Mouse (Mus musculus) cortical plate, adult 2 months (tissue): Measurements from ENCODE around the gene Noxa1.

Experiments
- CTCF ChIP-seq: fragments of 200-500 bp; IDR thresholded peaks from 2 replicates; pipeline ENCODE4 v1.5.1; 2011; ENCODE audit warnings: mild to moderate bottlenecking, control low read depth, low read length; ENCODE audit not compliant: insufficient read depth; ENCODE audit errors: extremely low read depth
- POLR2A ChIP-seq: fragments of 200-500 bp; IDR thresholded peaks from 2 replicates; pipeline ENCODE4 v1.6.1; 2011; ENCODE audit warnings: mild to moderate bottlenecking, low read length, control low read depth; ENCODE audit not compliant: insufficient read depth; ENCODE audit errors: extremely low read depth

GRCm38 (mm10) chr2:25111184-25111791 lies 16.3 kb upstream of the Noxa1 start:
- TF ChIP-seq POLR2A (no peak), CTCF (no peak)
